Mouse (Mus musculus) A20 (cell line): ENCODE data around the gene Myg1.

ENCODE experiments used
- DNase-seq: peaks from one replicate; pipeline ENCODE4 v3.0.0-alpha.2; 2011; ENCODE audit warnings: low read depth, low spot score

Gene Myg1

GRCm38 (mm10) chr15:102381575-102381974, 50.1 kb downstream of the Myg1 start:
- DNase-seq = peak; percentile 71

- DNase-seq = no peak
These were observed 52.2 kb downstream of the Myg1 start for GRCm38 (mm10) chr15:102383671-102384070.

- peak; percentile 78 for DNase-seq
These were observed 55.1 kb downstream of the Myg1 start for GRCm38 (mm10) chr15:102386640-102387039.
